Mouse (Mus musculus) intestine, embryonic 16.5 days (tissue): ENCODE data around the gene Ddx27. TPM values are rescaled to one million over a fixed set of nuclear protein-coding genes. Genes with fewer than 3 reads are reported as not detected.

Source experiments
- ATAC-seq: fragments of 200-750 bp; cut with Nextera tagmentation; 2 replicates; pipeline ENCODE4 v1.8.0; 2017; ENCODE audit warnings: moderate TSS enrichment, moderate library complexity
- H3K27ac ChIP-seq: fragments of 300-500 bp; sonication (generic); 2 replicates; pipeline ENCODE4 v1.5.1; 2014; ENCODE audit warnings: mild to moderate bottlenecking, low read length
- H3K27me3 ChIP-seq: fragments of 300-500 bp; sonication (generic); replicated peaks from 2 replicates; pipeline ENCODE4 v1.6.1; 2014; ENCODE audit warnings: low read length, control low read depth, mixed read lengths; ENCODE audit not compliant: control insufficient read depth, insufficient read depth
- H3K36me3 ChIP-seq: fragments of 300-500 bp; sonication (generic); 2 replicates; pipeline ENCODE4 v1.6.1; 2014; ENCODE audit warnings: low read length, control low read depth; ENCODE audit not compliant: control insufficient read depth, insufficient read depth
- H3K4me1 ChIP-seq: fragments of 300-500 bp; sonication (generic); 2 replicates; pipeline ENCODE4 v1.6.1; 2014; ENCODE audit warnings: low read length, control low read depth, mixed read lengths; ENCODE audit not compliant: control insufficient read depth, insufficient read depth
- H3K4me2 ChIP-seq: fragments of 300-500 bp; sonication (generic); 2 replicates; pipeline ENCODE4 v1.6.1; 2014; ENCODE audit warnings: low read depth, low read length, control low read depth
- H3K4me3 ChIP-seq: fragments of 300-500 bp; sonication (generic); 2 replicates; pipeline ENCODE4 v1.5.1; 2014; ENCODE audit warnings: mild to moderate bottlenecking, low read length
- H3K9ac ChIP-seq: fragments of 300-500 bp; sonication (generic); 2 replicates; pipeline ENCODE4 v1.6.1; 2014; ENCODE audit warnings: low read depth, low read length
- H3K9me3 ChIP-seq: fragments of 300-500 bp; sonication (generic); 2 replicates; pipeline ENCODE4 v1.6.1; 2016; ENCODE audit warnings: low read length, control low read depth; ENCODE audit not compliant: control insufficient read depth
- WGBS: fragments of 180-500 bp; shearing (Covaris S2); extraction: QIAGEN DNeasy Blood & Tissue Kit; methylation state at CpG from one replicate; pipeline ENCODE4 v1.1.7; 2014; 5-methylcytosine and 5-hydroxymethylcytosine counted together
- polyA plus RNA-seq: library from polyadenylated mRNA; unstranded; fragments of >200 nt; fragmentation: Nextera tagmentation; extraction: Ambion mirVana; gene quantifications from 2 replicates; pipeline ENCODE4 v1.2.1, GENCODE M21; 2015

Ddx27 gene
- polyA plus RNA-seq, 1 experiment from 2014 or later = 45.7 TPM

- H3K27ac ChIP-seq = peak overlapping the region; percentile 29; the same call in 1 of the 2 replicates
Observed at GRCm38 (mm10) chr2:167066031-167066430, 51.0 kb downstream of the Ddx27 start.

GRCm38 (mm10) chr2:167066528-167067516 is 51.8 kb downstream of the Ddx27 start:
- WGBS = 24% methylated on average over 6 of the region's 6 CpGs
- H3K36me3 ChIP-seq = peaks cover 5% of the 10 kb centered on the region; the same call in 1 of the 2 replicates
- H3K4me3 ChIP-seq = no peak overlapping the region
- no peak overlapping the region; the same call in 1 of the 2 replicates for H3K27ac ChIP-seq
- ATAC-seq = no peak
- H3K4me2 ChIP-seq = no peak overlapping the region
- H3K4me1 ChIP-seq = peaks cover 13% of the 10 kb centered on the region
- no peaks in the 10 kb centered on the region for H3K9me3 ChIP-seq
- no peak overlapping the region for H3K9ac ChIP-seq
- no peaks in the 10 kb centered on the region for H3K27me3 ChIP-seq

More at GRCm38 (mm10) chr2:167066031-167066430, 51.0 kb downstream of the Ddx27 start:
- H3K36me3 ChIP-seq = peaks cover 5% of the 10 kb centered on the region; the same call in 1 of the 2 replicates
- no peak for ATAC-seq
- WGBS = 50% methylated on average over 1 of the region's 1 CpGs
- H3K4me2 ChIP-seq = no peak overlapping the region
- H3K9ac ChIP-seq = no peak overlapping the region
- H3K27me3 ChIP-seq = no peaks in the 10 kb centered on the region
- H3K9me3 ChIP-seq = no peaks in the 10 kb centered on the region
- no peak overlapping the region for H3K4me3 ChIP-seq
- peaks cover 17% of the 10 kb centered on the region for H3K4me1 ChIP-seq

DNA sequence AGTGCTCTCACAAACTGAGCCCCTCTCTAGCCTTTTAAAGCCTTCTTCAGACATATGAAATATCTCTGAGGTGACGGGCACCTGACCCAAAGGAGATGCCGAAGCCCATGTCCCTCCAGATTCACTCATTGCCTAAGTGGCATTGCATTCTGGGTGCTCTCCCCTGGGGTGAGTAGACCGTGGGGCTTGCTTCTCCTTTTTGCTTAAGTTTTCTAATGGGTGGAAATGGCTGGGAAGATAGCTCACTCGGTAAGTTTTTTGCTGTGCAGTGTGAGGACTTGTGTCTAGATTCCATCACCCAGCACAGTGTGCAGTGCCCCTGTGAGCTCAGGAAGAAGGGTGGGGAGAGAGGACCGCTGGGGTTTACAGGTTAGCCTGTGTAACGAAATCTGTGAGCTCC is 52.6 kb downstream of the Ddx27 start:
- H3K4me3 ChIP-seq = no peak overlapping the region
- H3K9ac ChIP-seq = no peak overlapping the region
- ATAC-seq = no peak
- H3K4me2 ChIP-seq = no peak overlapping the region
- H3K9me3 ChIP-seq = no peaks in the 10 kb centered on the region
- WGBS = 40% methylated on average over 6 of the region's 6 CpGs
- peaks cover 12% of the 10 kb centered on the region for H3K4me1 ChIP-seq
- peak overlapping the region; percentile 67 for H3K27ac ChIP-seq
- H3K36me3 ChIP-seq = peaks cover 5% of the 10 kb centered on the region; the same call in 1 of the 2 replicates
- H3K27me3 ChIP-seq = no peaks in the 10 kb centered on the region

GRCm38 (mm10) chr2:167070341-167070740 is 55.3 kb downstream of the Ddx27 start:
- H3K27ac ChIP-seq = no peak overlapping the region
- H3K9ac ChIP-seq = no peak overlapping the region
- H3K9me3 ChIP-seq = no peaks in the 10 kb centered on the region
- H3K4me3 ChIP-seq = no peak overlapping the region
- peaks cover 11% of the 10 kb centered on the region for H3K4me1 ChIP-seq
- no peak for ATAC-seq
- H3K4me2 ChIP-seq = no peak overlapping the region
- H3K27me3 ChIP-seq = no peaks in the 10 kb centered on the region
- H3K36me3 ChIP-seq = peaks cover 5% of the 10 kb centered on the region; the same call in 1 of the 2 replicates
- WGBS = 56% methylated on average over 6 of the region's 6 CpGs

DNA sequence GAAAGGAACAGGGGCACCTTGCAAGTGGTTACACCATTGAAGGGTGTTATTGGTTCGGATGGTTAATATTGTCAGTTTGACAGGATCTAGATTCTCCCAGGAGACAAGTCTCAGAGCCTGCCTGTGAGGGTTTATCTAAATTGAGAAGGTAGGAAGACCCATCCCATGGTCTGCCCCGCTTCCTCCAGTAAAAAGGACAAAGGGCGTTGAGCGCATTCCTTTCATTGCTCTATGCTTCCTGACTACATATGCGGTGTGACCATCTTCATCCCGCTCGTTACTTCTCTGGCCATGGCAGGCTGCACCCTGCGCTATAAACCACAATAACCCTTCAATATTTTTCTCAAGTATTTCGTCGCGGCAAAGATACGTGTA is 56.3 kb downstream of the Ddx27 start:
- peak overlapping the region; percentile 46 for H3K27ac ChIP-seq
- 11% methylated on average over 12 of the region's 12 CpGs for WGBS
- H3K9me3 ChIP-seq = no peaks in the 10 kb centered on the region
- H3K36me3 ChIP-seq = no peaks in the 10 kb centered on the region
- H3K4me3 ChIP-seq = peak overlapping the region; percentile 52
- H3K4me1 ChIP-seq = peaks cover 6% of the 10 kb centered on the region
- ATAC-seq = no peak
- H3K9ac ChIP-seq = peak overlapping the region; percentile 63
- peak overlapping the region; percentile 66 for H3K4me2 ChIP-seq
- H3K27me3 ChIP-seq = no peaks in the 10 kb centered on the region

- 6% methylated on average over 22 of the region's 22 CpGs for WGBS
Observed at GRCm38 (mm10) chr2:167071641-167072601, 56.9 kb downstream of the Ddx27 start.

GRCm38 (mm10) chr2:167074587-167074986 is 59.6 kb downstream of the Ddx27 start:
- 85% methylated on average over 5 of the region's 5 CpGs for WGBS
- no peak for ATAC-seq
- H3K27me3 ChIP-seq = no peaks in the 10 kb centered on the region
- H3K4me3 ChIP-seq = no peak overlapping the region
- no peak overlapping the region for H3K9ac ChIP-seq
- H3K4me2 ChIP-seq = no peak overlapping the region
- no peaks in the 10 kb centered on the region for H3K36me3 ChIP-seq
- no peak overlapping the region for H3K27ac ChIP-seq
- H3K4me1 ChIP-seq = peaks cover 12% of the 10 kb centered on the region
- no peaks in the 10 kb centered on the region for H3K9me3 ChIP-seq

More at GRCm38 (mm10) chr2:167071641-167072601, 56.9 kb downstream of the Ddx27 start:
- ATAC-seq = peak; percentile 91
- H3K4me1 ChIP-seq = peaks cover 6% of the 10 kb centered on the region
- no peaks in the 10 kb centered on the region for H3K36me3 ChIP-seq
- H3K27ac ChIP-seq = peak overlapping the region; percentile 46
- peak overlapping the region; percentile 63 for H3K9ac ChIP-seq
- H3K27me3 ChIP-seq = no peaks in the 10 kb centered on the region
- no peaks in the 10 kb centered on the region for H3K9me3 ChIP-seq
- peak overlapping the region; percentile 52 for H3K4me3 ChIP-seq
- peak overlapping the region; percentile 66 for H3K4me2 ChIP-seq

DNA sequence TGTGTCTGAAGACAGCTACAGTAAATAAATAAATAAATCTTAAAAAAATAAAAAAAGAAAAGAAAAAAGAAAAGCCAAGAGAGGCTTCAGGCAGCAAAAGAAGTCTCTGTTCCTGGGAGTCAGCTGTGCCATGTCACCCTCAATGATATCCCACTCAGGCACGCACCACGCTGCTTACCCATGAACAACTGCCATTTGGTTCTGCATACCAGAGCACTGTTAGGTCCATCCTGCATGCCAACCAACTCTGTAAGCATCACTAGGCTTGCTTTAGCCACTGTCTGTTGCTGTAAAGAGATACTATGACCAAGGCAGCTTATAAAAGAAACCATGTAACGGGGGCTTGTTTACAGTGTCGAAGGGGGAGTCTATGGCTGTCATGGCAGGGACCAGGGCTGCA is 61.4 kb downstream of the Ddx27 start:
- Histone ChIP-seq H3K27me3 (no peaks in the 10 kb centered on the region), H3K27ac (no peak overlapping the region), H3K9me3 (no peaks in the 10 kb centered on the region), H3K4me2 (no peak overlapping the region), H3K4me1 (peaks cover 9% of the 10 kb centered on the region), H3K9ac (no peak overlapping the region), H3K4me3 (no peak overlapping the region), H3K36me3 (no peaks in the 10 kb centered on the region)
- WGBS = 96% methylated on average over 4 of the region's 4 CpGs
- ATAC-seq = no peak

DNA sequence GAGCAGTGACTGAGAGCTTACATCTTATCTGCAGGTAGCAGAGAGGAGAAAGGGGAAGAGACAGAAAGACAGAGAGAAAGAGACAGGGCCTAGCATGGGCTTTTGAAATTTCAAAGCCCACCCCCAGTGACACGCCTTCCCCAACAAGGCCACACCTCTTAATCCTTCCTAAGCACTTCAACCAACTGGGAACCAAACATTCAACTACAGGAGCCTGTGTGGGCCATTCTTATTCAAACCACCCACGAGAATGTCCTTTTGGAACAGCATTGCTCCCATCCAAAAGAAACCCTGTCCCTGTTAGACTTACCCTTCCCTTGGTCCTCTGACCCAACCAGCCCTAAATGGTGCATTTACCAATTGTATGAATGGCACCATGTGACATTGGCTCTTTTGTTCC is 61.8 kb downstream of the Ddx27 start:
- no peaks in the 10 kb centered on the region for H3K27me3 ChIP-seq
- no peak overlapping the region for H3K4me2 ChIP-seq
- H3K9me3 ChIP-seq = no peaks in the 10 kb centered on the region
- H3K4me1 ChIP-seq = peaks cover 8% of the 10 kb centered on the region
- 81% methylated on average over 2 of the region's 2 CpGs for WGBS
- no peak overlapping the region for H3K27ac ChIP-seq
- no peak for ATAC-seq
- H3K36me3 ChIP-seq = no peaks in the 10 kb centered on the region
- no peak overlapping the region for H3K9ac ChIP-seq
- H3K4me3 ChIP-seq = no peak overlapping the region
